Mouse (Mus musculus) liver, postnatal 0 days (tissue): ENCODE data around the gene B3gnt8.

Experiments
- CTCF ChIP-seq: sonication (generic); IDR thresholded peaks from 2 replicates; pipeline ENCODE4 v1.5.1; 2016; ENCODE audit warnings: antibody characterized with exemption, low read depth
- EP300 ChIP-seq: IDR thresholded peaks from 2 replicates; pipeline ENCODE4 v1.6.1; 2016; ENCODE audit warnings: antibody characterized with exemption, low read depth, mild to moderate bottlenecking

- TF ChIP-seq CTCF: no peak
- no peak for TF ChIP-seq EP300
Measured at GRCm38 (mm10) chr7:25677013-25677412, 50.6 kb downstream of the B3gnt8 start.
